Mouse (Mus musculus) hematopoietic stem cell, adult 5-6 weeks (primary cell): ENCODE measurements around the gene Ifi47. TPM values are rescaled to one million over a fixed set of nuclear protein-coding genes. Genes with fewer than 3 reads are reported as not detected.

ENCODE experiments used
- ATAC-seq, 2 experiments: fragments of 125-278 bp in 1 of 2; replicated peaks in 1 of 2; 2 replicates each; pipeline ENCODE4 v1.8.0; 2016 to 2017; ENCODE audit warnings: inconsistent platforms in 2 of 2, mild to moderate bottlenecking in 2 of 2, moderate number of reproducible peaks in 2 of 2, low read depth in 1 of 2, moderate TSS enrichment in 1 of 2; ENCODE audit not compliant: low FRiP score in 2 of 2, poor library complexity in 2 of 2, severe bottlenecking in 2 of 2, insufficient read depth in 1 of 2, low TSS enrichment in 1 of 2
- total RNA-seq: library from RNA; stranded (forward); fragments of 172-1452, 232-1000 nt; gene quantifications from 2 replicates; pipeline ENCODE4 v1.2.3, GENCODE M21; 2017

The Ifi47 gene
- total RNA-seq, 1 experiment from 2014 or later = 57.2 TPM

DNA sequence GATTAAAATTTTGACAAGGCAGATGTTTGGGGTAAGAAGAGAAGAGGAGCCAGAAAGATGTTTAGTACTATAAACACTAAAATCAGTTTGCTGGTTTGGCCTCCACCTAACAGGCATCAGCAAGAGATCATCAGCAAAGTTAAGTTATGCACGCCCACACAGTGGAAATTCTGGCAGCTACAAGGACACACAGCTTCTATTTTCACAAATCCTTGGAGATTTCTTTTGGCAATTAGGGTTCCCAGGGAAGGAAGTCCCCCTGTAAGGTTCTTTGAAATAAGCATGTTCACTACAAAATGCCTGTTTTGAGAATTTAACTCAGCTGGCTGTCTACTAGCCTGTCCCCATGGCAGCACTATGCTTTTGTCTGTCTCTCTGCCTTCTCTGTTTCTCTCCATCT lies 34.6 kb downstream of the Ifi47 start:
- ATAC-seq = no peak

DNA sequence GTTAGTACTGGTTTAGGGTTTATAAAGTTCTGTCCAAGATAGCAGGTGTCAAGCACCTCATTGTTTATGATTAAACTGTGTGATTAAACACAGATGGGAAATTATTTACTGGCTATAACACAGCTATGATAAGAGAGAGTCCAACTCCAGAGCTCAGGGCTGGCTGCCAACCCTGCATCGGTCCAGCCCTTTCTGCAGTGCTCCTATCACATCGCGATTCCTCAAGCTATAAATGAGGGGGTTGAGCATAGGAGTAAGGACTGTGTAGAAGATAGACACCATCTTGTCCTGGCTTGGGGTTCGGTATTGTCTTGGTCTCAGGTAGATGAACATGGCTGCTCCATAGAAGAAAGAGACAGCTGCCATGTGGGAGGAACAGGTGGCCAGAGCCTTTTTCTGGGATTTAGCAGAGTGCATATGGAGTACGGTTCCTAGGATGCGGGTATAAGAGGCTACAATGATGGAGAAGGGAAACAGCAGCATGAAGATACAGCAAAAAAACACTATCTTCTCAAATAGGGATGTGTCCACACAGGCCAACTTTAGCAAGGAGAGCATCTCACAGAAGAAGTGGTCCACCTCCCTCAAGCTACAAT lies 36.3 kb downstream of the Ifi47 start:
- ATAC-seq = no peak

DNA sequence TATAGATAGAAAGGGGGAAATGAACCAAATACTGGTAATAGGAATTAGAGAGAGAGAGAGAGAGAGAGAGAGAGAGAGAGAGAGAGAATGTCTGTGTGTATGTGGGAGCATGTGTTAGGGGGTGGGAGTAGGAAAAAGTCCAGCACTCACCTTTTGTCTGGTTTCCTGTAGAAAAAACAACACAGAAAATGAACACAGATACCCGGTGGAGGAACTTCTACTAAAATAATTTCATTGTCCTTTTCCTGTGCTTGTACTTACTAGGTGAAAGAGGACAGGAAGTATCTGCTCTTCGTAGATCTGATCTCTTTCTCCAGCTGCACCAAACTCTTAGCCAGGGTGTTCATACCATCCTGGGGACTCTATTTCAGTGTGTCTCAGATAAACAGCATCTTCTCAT lies 37.8 kb downstream of the Ifi47 start:
- no peak for ATAC-seq

DNA sequence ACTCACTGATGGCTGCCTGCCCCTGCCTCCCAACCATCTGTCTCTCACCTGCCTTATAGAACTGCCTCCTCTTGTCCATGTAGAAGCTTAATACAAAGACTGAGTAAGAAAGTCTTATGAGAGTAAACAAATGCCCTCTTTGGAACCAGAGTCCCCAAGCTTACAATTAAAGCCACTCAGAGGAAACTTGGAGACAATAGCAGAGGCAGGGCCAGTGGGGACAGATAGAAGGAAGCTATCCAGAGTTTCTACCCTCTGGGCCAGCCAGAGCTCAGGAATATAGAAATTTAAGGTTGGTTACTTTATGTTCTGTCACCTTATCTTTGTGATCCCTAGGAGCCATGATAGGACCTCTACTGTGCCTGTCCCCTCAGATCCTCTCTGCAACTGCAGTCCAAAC lies 38.4 kb downstream of the Ifi47 start, which contains the start of gene Olfr1396:
Gene Olfr1396, minus strand, starts transcription at position 101 of the 400 bp plus-strand sequence.
- ATAC-seq = no peak

DNA sequence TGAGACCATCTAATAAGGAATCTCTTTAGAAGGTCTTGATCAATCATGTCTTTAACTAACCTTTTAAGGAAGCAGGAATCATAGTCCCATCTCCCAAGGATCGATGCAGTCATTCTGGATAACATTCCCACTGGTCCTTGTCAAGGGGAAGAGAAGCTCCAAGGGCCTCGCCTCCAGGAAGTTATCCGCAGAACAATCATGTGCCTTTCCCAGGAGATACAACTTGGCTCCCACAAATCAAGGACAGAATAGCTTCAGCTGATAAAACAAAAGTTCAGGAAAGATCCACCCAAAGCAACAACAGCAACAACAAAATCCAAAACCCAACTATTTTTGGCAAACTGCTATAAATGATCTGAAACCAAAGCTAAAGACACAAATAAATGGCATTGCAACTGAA lies 43.2 kb downstream of the Ifi47 start:
- no peak for ATAC-seq

DNA sequence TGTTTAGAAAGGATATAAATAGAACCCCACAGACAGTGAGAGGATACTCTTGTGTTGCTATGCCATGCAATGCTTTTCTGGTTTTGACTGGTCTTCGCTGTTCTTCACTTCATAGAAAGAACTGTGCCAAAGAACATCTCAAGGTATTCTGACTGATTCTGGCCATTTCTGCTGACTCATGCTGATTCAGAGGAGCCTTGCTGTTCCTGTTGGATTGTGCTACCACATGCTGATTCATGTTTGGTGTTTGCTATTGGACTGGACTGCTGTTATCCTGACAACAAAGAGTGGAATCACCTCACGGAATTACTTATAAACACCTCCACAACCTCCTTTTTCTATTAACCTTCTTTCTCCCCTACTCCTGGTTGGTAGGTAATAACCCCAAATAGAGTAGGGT lies 47.8 kb downstream of the Ifi47 start:
- no peak for ATAC-seq

DNA sequence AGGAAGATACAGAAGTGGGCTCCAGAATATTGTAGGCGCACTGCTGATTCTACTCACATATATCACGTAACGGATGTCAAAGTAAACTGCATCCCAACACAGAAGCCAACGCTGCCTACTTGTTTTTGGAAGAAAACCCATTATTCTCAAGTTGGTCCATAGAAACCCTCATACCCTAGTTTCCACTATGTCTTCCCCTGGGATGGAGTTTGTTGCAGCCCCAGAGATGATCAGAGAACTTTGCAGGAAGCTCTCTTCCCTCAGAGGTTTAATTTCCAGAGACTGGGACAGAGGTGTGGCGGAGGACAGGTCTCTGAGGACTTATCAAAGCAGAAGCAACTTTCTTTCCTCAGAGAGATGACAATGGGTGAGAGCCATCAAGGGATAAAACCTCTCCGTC lies 65.6 kb downstream of the Ifi47 start, which contains the start of gene Olfr1395:
Gene Olfr1395, plus strand, starts transcription at position 301 of the 400 bp plus-strand sequence.
- no peak for ATAC-seq

Other genes starting within 250 kb of the Ifi47 start
- gene Gm12184, start 249.9 kb upstream of the Ifi47 start, total RNA-seq = 19.9 and 23.2 TPM in 2 replicates
- 85.2 and 86.7 TPM in 2 replicates for gene Irgm1, start 204.9 kb upstream of the Ifi47 start, total RNA-seq
- gene Gm5431, start 174.4 kb upstream of the Ifi47 start, total RNA-seq = 0.84 and 1.6 TPM in 2 replicates
- 18.5 and 32.5 TPM in 2 replicates for gene Psme2b, start 130.4 kb upstream of the Ifi47 start, total RNA-seq
- gene Olfr56, start 97.7 kb upstream of the Ifi47 start, total RNA-seq = 3.4 and 4.8 TPM in 2 replicates
- 17.8 and 23.8 TPM in 2 replicates for gene 9930111J21Rik1, start 97.2 kb upstream of the Ifi47 start, total RNA-seq
- gene Gm12185, start 84.4 kb upstream of the Ifi47 start, total RNA-seq = 39.1 and 57.5 TPM in 2 replicates
- 118 TPM in 2 replicates for gene Tgtp1, start 82.4 kb upstream of the Ifi47 start, total RNA-seq
- gene 9930111J21Rik2, start 25.3 kb upstream of the Ifi47 start, total RNA-seq = 35.6 and 56.0 TPM in 2 replicates
- gene Tgtp2, start 12.4 kb upstream of the Ifi47 start, total RNA-seq = 551 and 622 TPM in 2 replicates
- gene Olfr1396, start 38.3 kb downstream of the Ifi47 start, total RNA-seq = not detected in 2 replicates
- not detected in 2 replicates for gene Olfr1395, start 65.7 kb downstream of the Ifi47 start, total RNA-seq
- gene Olfr1394, start 77.8 kb downstream of the Ifi47 start, total RNA-seq = not detected in 2 replicates
- gene Btnl9, start 110.6 kb downstream of the Ifi47 start, total RNA-seq = 6.8 and 8.8 TPM in 2 replicates
- 144 and 155 TPM in 2 replicates for gene Zfp62, start 126.7 kb downstream of the Ifi47 start, total RNA-seq
- gene Mgat1, start 167.6 kb downstream of the Ifi47 start, total RNA-seq = 50.9 and 100 TPM in 2 replicates
- not detected in 2 replicates for gene Olfr1393, start 201.7 kb downstream of the Ifi47 start, total RNA-seq
- not detected in 2 replicates for gene Olfr1392, start 208.7 kb downstream of the Ifi47 start, total RNA-seq
- not detected in 2 replicates for gene Olfr10, start 228.2 kb downstream of the Ifi47 start, total RNA-seq
- gene Olfr1391, start 246.2 kb downstream of the Ifi47 start, total RNA-seq = not detected in 2 replicates